ENCODE assay signal across 22 mouse cellular contexts in the genomic region with DNA sequence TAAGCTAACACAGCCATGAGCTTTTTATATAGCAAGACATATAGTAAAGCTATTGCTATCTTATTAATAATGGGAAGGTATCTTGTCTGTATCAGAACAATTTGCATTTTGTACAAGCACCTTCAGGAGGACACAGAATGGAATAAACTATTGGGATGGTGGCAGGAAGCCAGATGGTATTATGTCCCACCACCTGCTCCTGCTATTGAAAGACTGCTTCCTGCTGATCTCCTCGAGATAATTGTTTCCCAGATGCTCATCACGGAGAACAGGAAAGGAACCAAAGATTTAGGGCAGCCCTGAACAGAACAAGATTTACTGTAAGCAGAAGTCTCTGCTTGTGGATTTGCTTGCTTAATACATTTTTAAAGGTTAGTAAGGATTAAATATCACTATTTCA.
DNase-seq lines count a peak whose midpoint lies in the region; ATAC-seq lines count a peak whose summit lies in the region.
"Had no signal": no experiment of that assay in that cellular context is flagged by ENCODE, and none has a peak within 500 bp of the region (broad histone marks: within the 10 kb centered on the region; RNA-seq: fewer than 3 reads in every experiment).

No protein-coding gene starts in this region.

- intact Hi-C loops in gastrocnemius, postnatal 36 days (cut with DNase I): no loop called here

- 25% methylated on average over 2 of the region's 2 CpGs for WGBS in hindbrain, embryonic 14.5 days
- WGBS in hindbrain, embryonic 12.5 days: 55% methylated on average over 2 of the region's 2 CpGs

- H3K4me3 ChIP-seq in hindbrain, embryonic 14.5 days (replicated peaks; ENCODE audit: low read length): no peak overlapping the region
- H3K4me3 ChIP-seq in hindbrain, embryonic 12.5 days: no peak overlapping the region
- H3K4me3 ChIP-seq: embryonic facial prominence, embryonic 12.5 days; erythroblast, embryonic 14.5 days; forebrain, embryonic 13.5 days; neural tube, embryonic 12.5 days; stomach, embryonic 15.5 days had no signal

- ATAC-seq in hindbrain, embryonic 14.5 days (ENCODE audit: low FRiP score): peak; percentile 53; the same call in 1 of the 2 replicates
- ATAC-seq in hindbrain, embryonic 12.5 days (ENCODE audit: low FRiP score): no peak
- ATAC-seq: forebrain, embryonic 13.5 days; liver, postnatal 0 days had no signal

- H3K36me3 ChIP-seq in hindbrain, embryonic 14.5 days (replicated peaks; ENCODE audit: control insufficient read depth, insufficient read depth): no peaks in the 10 kb centered on the region
- no peaks in the 10 kb centered on the region for H3K36me3 ChIP-seq in hindbrain, embryonic 12.5 days
- H3K36me3 ChIP-seq: embryonic facial prominence, embryonic 12.5 days; G1E; neural tube, embryonic 12.5 days; stomach, embryonic 15.5 days had no signal

- no peaks in the 10 kb centered on the region for H3K4me1 ChIP-seq in hindbrain, embryonic 14.5 days (replicated peaks; ENCODE audit: control insufficient read depth, insufficient read depth, low read length)
- H3K4me1 ChIP-seq in hindbrain, embryonic 12.5 days: no peaks in the 10 kb centered on the region
- H3K4me1 ChIP-seq: embryonic facial prominence, embryonic 12.5 days; forebrain, embryonic 13.5 days; neural tube, embryonic 12.5 days; stomach, embryonic 15.5 days had no signal

- no peak overlapping the region for H3K27ac ChIP-seq in hindbrain, embryonic 14.5 days
- no peak overlapping the region for H3K27ac ChIP-seq in hindbrain, embryonic 12.5 days
- H3K27ac ChIP-seq: embryonic facial prominence, embryonic 12.5 days; forebrain, embryonic 13.5 days; neural tube, embryonic 12.5 days; stomach, embryonic 15.5 days had no signal

- DNase-seq in hindbrain, embryonic 14.5 days (ENCODE audit: low spot score): no peak
- peak; percentile 69 for DNase-seq in brain, adult 2 months (ENCODE audit: low read depth, low spot score)
- DNase-seq in cerebellum, adult 18-20 months: peak; percentile 21 to 31
- peak; percentile 29 to 53 for DNase-seq in cerebellum, postnatal 25 days
- no peak for DNase-seq in frontal cortex, postnatal 10 days (ENCODE audit: low spot score in 2 of 2)
- no peak for DNase-seq in gastrocnemius, postnatal 36 days
- DNase-seq in frontal cortex, postnatal 14 days (ENCODE audit: low spot score in 2 of 2): no peak
- DNase-seq: adrenal gland, postnatal 25 days; heart, postnatal 10 days; kidney, adult 18-20 months; kidney, postnatal 10 days; liver, postnatal 0 days; lung, postnatal 36 days; thymus, adult 2 months had no signal

- no peaks in the 10 kb centered on the region for H3K9me3 ChIP-seq in hindbrain, embryonic 14.5 days (ENCODE audit: control insufficient read depth, low read length)
- H3K9me3 ChIP-seq in hindbrain, embryonic 12.5 days (replicated peaks): no peaks in the 10 kb centered on the region
- H3K9me3 ChIP-seq: embryonic facial prominence, embryonic 12.5 days; forebrain, embryonic 13.5 days; G1E; neural tube, embryonic 12.5 days; stomach, embryonic 15.5 days had no signal

- H3K9ac ChIP-seq in hindbrain, embryonic 14.5 days: no peak overlapping the region
- H3K9ac ChIP-seq in hindbrain, embryonic 12.5 days: no peak overlapping the region
- H3K9ac ChIP-seq: embryonic facial prominence, embryonic 12.5 days; forebrain, embryonic 13.5 days; liver, postnatal 0 days; neural tube, embryonic 12.5 days; stomach, embryonic 15.5 days had no signal

- H3K27me3 ChIP-seq in hindbrain, embryonic 14.5 days (ENCODE audit: control insufficient read depth, insufficient read depth, low read length): no peaks in the 10 kb centered on the region
- H3K27me3 ChIP-seq in hindbrain, embryonic 12.5 days: no peaks in the 10 kb centered on the region
- H3K27me3 ChIP-seq: embryonic facial prominence, embryonic 12.5 days; forebrain, embryonic 13.5 days; neural tube, embryonic 12.5 days; stomach, embryonic 15.5 days had no signal

- H3K4me2 ChIP-seq in hindbrain, embryonic 14.5 days (replicated peaks): no peak overlapping the region
- no peak overlapping the region for H3K4me2 ChIP-seq in hindbrain, embryonic 12.5 days (replicated peaks)
- H3K4me2 ChIP-seq: embryonic facial prominence, embryonic 12.5 days; forebrain, embryonic 13.5 days; heart, embryonic 11.5 days; neural tube, embryonic 12.5 days; stomach, embryonic 15.5 days had no signal

Comparison
In these comparisons a context has a peak if more than half of its experiments do, and no peak if none do; other contexts are left out.
1. DNase-seq: peak in brain, adult 2 months (single experiment), cerebellum, adult 18-20 months (2 of 2) and cerebellum, postnatal 25 days (2 of 2); none in hindbrain, embryonic 14.5 days (single experiment), frontal cortex, postnatal 10 days (0 of 2), gastrocnemius, postnatal 36 days (0 of 2) and frontal cortex, postnatal 14 days (0 of 2).